Mouse (Mus musculus) limb, embryonic 12.5 days (tissue): ENCODE measurements around the gene Naaa. TPM values are rescaled to one million over a fixed set of nuclear protein-coding genes. Genes with fewer than 3 reads are reported as not detected.
A peak's percentile ranks its signal among the peaks of the same experiment; 100 is the strongest.

Experiments used
- ATAC-seq: fragments of 200-750 bp; cut with Nextera tagmentation; 2 replicates; pipeline ENCODE4 v1.8.0; 2017; ENCODE audit warnings: low read depth, moderate TSS enrichment; ENCODE audit not compliant: insufficient number of reproducible peaks, insufficient read depth, low FRiP score, low TSS enrichment
- H3K27ac ChIP-seq: fragments of 300-500 bp; sonication (generic); 2 replicates; pipeline ENCODE4 v1.5.1; 2016; ENCODE audit warnings: mild to moderate bottlenecking, moderate library complexity
- H3K27me3 ChIP-seq: fragments of 300-500 bp; sonication (generic); 2 replicates; pipeline ENCODE4 v1.6.1; 2016; ENCODE audit warnings: mild to moderate bottlenecking, moderate library complexity
- H3K36me3 ChIP-seq: fragments of 300-500 bp; sonication (generic); 2 replicates; pipeline ENCODE4 v1.6.1; 2016; ENCODE audit warnings: mild to moderate bottlenecking, moderate library complexity
- H3K4me1 ChIP-seq: fragments of 300-500 bp; sonication (generic); replicated peaks from 2 replicates; pipeline ENCODE4 v1.6.1; 2016
- H3K4me2 ChIP-seq: fragments of 300-500 bp; sonication (generic); 2 replicates; pipeline ENCODE4 v1.6.1; 2016; ENCODE audit warnings: mild to moderate bottlenecking, moderate library complexity
- H3K4me3 ChIP-seq: fragments of 300-500 bp; sonication (generic); replicated peaks from 2 replicates; pipeline ENCODE4 v1.5.1; 2016; ENCODE audit warnings: mild to moderate bottlenecking
- H3K9ac ChIP-seq: fragments of 300-500 bp; sonication (generic); replicated peaks from 2 replicates; pipeline ENCODE4 v1.6.1; 2016; ENCODE audit warnings: mild to moderate bottlenecking, moderate library complexity
- H3K9me3 ChIP-seq: fragments of 300-500 bp; sonication (generic); 2 replicates; pipeline ENCODE4 v1.6.1; 2016; ENCODE audit warnings: mild to moderate bottlenecking, moderate library complexity
- WGBS: fragments of 180-500 bp; shearing (Covaris S2); methylation state at CpG from one replicate; pipeline ENCODE4 v1.1.7; 2016; 5-methylcytosine and 5-hydroxymethylcytosine counted together
- polyA plus RNA-seq: library from polyadenylated mRNA; unstranded; fragments of >200 nt; fragmentation: Nextera tagmentation; extraction: Ambion mirVana; gene quantifications from 2 replicates; pipeline ENCODE4 v1.2.1, GENCODE M21; 2016

Gene Naaa
- polyA plus RNA-seq, 1 experiment from 2014 or later = 4.8 TPM

DNA sequence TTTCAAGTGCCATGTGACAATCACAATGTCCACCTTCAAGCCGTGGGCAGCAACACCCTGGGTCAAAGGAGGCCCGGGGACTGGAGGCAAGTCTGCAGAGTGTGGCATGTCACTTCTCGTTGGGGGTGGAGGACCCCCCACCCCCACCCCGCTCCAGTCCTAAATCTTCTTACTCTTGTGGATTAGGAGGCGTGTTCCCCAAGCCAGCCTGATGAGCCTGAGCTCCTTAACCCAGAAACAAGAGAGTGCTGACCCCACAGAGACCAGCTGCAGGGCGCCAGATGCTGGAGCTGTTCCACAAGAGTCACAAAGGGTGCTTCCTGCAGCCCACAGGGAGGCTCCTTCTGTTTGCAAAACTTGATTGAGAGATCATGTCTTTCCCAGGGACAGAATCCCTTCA, 21.8 kb downstream of the Naaa start, which contains the start of gene Ppef2:
Gene Ppef2, minus strand, starts transcription at position 61 of the 400 bp plus-strand sequence.
- H3K9ac ChIP-seq = 0 out of 2 replicates have a peak within 1 kb of the TSS, but pooled peaks have one; percentile 23
- H3K4me2 ChIP-seq = no peak within 1 kb of the TSS
- WGBS = 11% methylated on average over 6 of the region's 6 CpGs
- H3K27me3 ChIP-seq = no peaks in the 10 kb centered on the region; the same call in 1 of the 2 replicates
- H3K4me3 ChIP-seq = no peak within 1 kb of the TSS
- no peak within 1 kb of the TSS for H3K27ac ChIP-seq
- H3K9me3 ChIP-seq = no peaks in the 10 kb centered on the region
- peaks cover 16% of the 10 kb centered on the region; the same call in 1 of the 2 replicates for H3K4me1 ChIP-seq
- no peaks in the 10 kb centered on the region for H3K36me3 ChIP-seq
- ATAC-seq = no peak

DNA sequence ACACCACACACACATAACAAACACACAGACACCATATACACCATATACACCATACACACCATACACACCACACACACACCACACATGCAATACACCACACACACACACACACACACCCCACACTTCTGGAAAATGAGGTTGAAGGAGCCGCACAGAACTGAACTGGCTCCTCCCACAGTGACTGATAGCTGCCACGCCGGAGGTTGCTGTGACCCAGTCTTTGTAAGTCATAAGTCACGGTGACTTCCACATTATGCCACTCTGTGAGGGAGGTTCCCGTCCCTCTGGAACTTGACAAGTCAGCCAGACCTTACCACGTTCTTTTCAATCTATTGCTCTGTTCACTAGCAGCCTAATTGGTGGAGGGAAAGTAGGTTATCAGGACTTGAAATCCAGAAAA, 23.5 kb downstream of the Naaa start:
- Histone ChIP-seq H3K36me3 (no peaks in the 10 kb centered on the region), H3K4me1 (peaks cover 16% of the 10 kb centered on the region; the same call in 1 of the 2 replicates), H3K9me3 (no peaks in the 10 kb centered on the region), H3K4me3 (no peak overlapping the region), H3K27me3 (no peaks in the 10 kb centered on the region; the same call in 1 of the 2 replicates), H3K4me2 (no peak overlapping the region), H3K9ac (no peak overlapping the region), H3K27ac (no peak overlapping the region)
- WGBS = 73% methylated on average over 6 of the region's 6 CpGs
- no peak for ATAC-seq

DNA sequence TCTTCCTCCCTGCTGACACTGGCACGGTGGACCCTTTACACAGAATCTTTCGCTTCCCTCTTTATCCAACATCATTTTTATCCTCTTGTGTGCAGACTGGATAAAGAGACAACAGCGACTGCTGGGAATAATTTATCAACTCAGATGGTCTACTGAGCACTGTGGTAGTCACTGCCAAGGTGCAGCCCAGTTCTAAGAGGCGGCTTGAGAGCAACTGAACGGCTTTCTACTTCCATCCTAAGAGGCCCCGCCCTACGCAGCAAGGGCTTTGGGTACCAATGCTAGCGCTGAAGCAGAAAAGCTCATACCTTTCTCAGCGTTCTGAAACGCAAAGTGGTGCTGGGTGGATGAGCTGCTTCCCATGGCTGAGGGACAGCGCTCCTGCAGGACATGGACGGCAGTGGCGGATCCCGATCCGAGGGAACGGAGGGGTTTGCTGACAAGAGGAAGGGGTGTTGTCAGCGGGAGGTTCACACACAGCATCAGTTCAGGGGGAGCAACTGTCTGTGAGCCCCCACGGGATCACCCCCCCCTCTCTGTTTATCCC, 25.1 kb downstream of the Naaa start:
- no peaks in the 10 kb centered on the region for H3K27me3 ChIP-seq
- H3K9ac ChIP-seq = no peak overlapping the region
- WGBS = 29% methylated on average over 18 of the region's 18 CpGs
- no peak overlapping the region for H3K27ac ChIP-seq
- H3K4me2 ChIP-seq = 0 out of 2 replicates have a peak overlapping the region, but pooled peaks have one; percentile 11
- H3K36me3 ChIP-seq = no peaks in the 10 kb centered on the region
- no peak for ATAC-seq
- no peak overlapping the region for H3K4me3 ChIP-seq
- H3K9me3 ChIP-seq = no peaks in the 10 kb centered on the region
- H3K4me1 ChIP-seq = peaks cover 16% of the 10 kb centered on the region; the same call in 1 of the 2 replicates

DNA sequence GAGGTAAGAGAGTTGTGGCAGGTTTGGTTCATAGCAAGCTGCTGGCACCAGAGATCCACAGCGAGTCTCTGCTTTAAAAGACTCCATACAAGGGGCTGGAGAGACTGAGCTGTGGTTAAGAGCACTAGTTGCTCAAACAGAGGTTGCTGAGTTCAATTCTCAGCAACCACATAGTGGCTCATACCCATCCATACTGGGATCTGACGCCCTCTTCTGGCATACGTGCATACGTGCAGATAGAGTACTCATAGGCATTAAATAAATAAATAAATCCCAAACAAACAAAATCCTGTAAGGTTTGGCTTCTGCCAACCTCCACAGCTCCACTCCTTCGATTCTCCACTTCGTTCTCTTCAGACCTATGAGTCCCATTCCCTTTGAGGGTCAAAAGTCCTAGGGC, 25.9 kb downstream of the Naaa start:
- WGBS = 95% methylated on average over 6 of the region's 6 CpGs
- Histone ChIP-seq H3K27ac (no peak overlapping the region), H3K27me3 (no peaks in the 10 kb centered on the region), H3K4me1 (peaks cover 10% of the 10 kb centered on the region; the same call in 1 of the 2 replicates), H3K9me3 (no peaks in the 10 kb centered on the region), H3K4me2 (no peak overlapping the region), H3K9ac (no peak overlapping the region), H3K36me3 (no peaks in the 10 kb centered on the region), H3K4me3 (no peak overlapping the region)
- no peak for ATAC-seq

DNA sequence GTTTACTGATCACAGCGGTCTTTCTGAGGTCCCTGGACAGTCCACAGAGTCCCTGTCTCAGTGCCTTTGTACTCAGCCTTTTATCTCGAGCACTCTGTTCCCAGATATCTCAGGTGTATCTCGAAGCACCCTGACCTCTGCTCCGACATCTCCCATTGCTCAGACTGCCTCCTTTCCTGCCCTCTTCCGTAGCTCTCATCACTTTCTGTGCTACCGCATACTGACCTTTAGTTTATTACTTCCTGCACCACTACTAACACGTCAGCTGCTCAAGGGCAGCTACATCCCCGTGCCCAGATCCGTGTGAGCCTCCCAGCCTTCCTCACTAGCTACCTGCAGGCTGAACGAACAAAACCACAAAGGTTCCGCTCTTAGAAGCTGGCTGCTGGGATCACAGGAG, 29.4 kb downstream of the Naaa start:
- Histone ChIP-seq H3K4me2 (no peak overlapping the region), H3K27me3 (no peaks in the 10 kb centered on the region), H3K27ac (no peak overlapping the region), H3K9ac (no peak overlapping the region), H3K9me3 (no peaks in the 10 kb centered on the region), H3K36me3 (no peaks in the 10 kb centered on the region), H3K4me3 (no peak overlapping the region), H3K4me1 (no peaks in the 10 kb centered on the region)
- 80% methylated on average over 11 of the region's 11 CpGs for WGBS
- ATAC-seq = no peak

- ATAC-seq = no peak
- 92% methylated on average over 9 of the region's 9 CpGs for WGBS
- H3K4me2 ChIP-seq = no peak overlapping the region
Observed at GRCm38 (mm10) chr5:92245483-92245882, 32.5 kb downstream of the Naaa start.

GRCm38 (mm10) chr5:92244900-92245299, 33.1 kb downstream of the Naaa start:
- WGBS = 100% methylated on average over 2 of the region's 2 CpGs
- Histone ChIP-seq H3K9ac (no peak overlapping the region), H3K9me3 (no peaks in the 10 kb centered on the region), H3K27ac (no peak overlapping the region), H3K36me3 (no peaks in the 10 kb centered on the region), H3K4me1 (no peaks in the 10 kb centered on the region), H3K27me3 (no peaks in the 10 kb centered on the region), H3K4me2 (no peak overlapping the region), H3K4me3 (no peak overlapping the region)
- no peak for ATAC-seq

More at GRCm38 (mm10) chr5:92245483-92245882, 32.5 kb downstream of the Naaa start:
- Histone ChIP-seq H3K9me3 (no peaks in the 10 kb centered on the region), H3K27ac (no peak overlapping the region), H3K27me3 (no peaks in the 10 kb centered on the region), H3K9ac (no peak overlapping the region), H3K4me3 (no peak overlapping the region), H3K4me1 (no peaks in the 10 kb centered on the region), H3K36me3 (no peaks in the 10 kb centered on the region)

DNA sequence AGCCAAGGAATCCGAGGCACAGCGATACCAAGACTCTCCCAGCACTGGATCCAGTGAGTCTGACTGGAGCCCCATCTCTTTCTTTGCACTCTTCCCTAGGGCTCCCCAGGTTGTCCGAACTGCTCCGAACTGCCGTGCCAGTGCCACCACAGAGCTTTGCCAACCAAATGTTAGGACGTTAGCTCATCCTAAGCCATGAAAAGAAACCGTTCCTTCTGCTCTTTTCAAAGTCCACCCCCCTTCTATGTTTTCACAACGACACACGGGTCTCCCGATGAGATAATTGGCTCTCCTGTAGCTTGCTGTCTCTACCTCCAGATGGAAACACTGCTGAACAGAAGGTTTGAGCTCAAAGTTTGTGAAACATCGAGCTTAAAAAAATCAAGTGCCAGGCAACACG, 37.2 kb downstream of the Naaa start:
- H3K9me3 ChIP-seq = no peaks in the 10 kb centered on the region
- no peaks in the 10 kb centered on the region for H3K36me3 ChIP-seq
- no peaks in the 10 kb centered on the region for H3K27me3 ChIP-seq
- no peak overlapping the region for H3K27ac ChIP-seq
- no peak overlapping the region for H3K9ac ChIP-seq
- no peak overlapping the region for H3K4me3 ChIP-seq
- 93% methylated on average over 12 of the region's 12 CpGs for WGBS
- no peaks in the 10 kb centered on the region for H3K4me1 ChIP-seq
- ATAC-seq = no peak
- H3K4me2 ChIP-seq = no peak overlapping the region

- 52% methylated on average over 29 of the region's 29 CpGs for WGBS
Observed at GRCm38 (mm10) chr5:92239333-92240232, 38.4 kb downstream of the Naaa start.

GRCm38 (mm10) chr5:92234939-92235557, 42.9 kb downstream of the Naaa start:
- WGBS = 57% methylated on average over 5 of the region's 5 CpGs
- H3K4me2 ChIP-seq = no peak overlapping the region
- no peaks in the 10 kb centered on the region for H3K9me3 ChIP-seq
- no peak overlapping the region for H3K4me3 ChIP-seq
- H3K27ac ChIP-seq = no peak overlapping the region
- no peak overlapping the region for H3K9ac ChIP-seq
- H3K4me1 ChIP-seq = no peaks in the 10 kb centered on the region
- H3K27me3 ChIP-seq = no peaks in the 10 kb centered on the region
- H3K36me3 ChIP-seq = no peaks in the 10 kb centered on the region
- ATAC-seq = no peak

More at GRCm38 (mm10) chr5:92239333-92240232, 38.4 kb downstream of the Naaa start:
- Histone ChIP-seq H3K36me3 (no peaks in the 10 kb centered on the region), H3K9me3 (no peaks in the 10 kb centered on the region), H3K4me1 (no peaks in the 10 kb centered on the region), H3K27me3 (no peaks in the 10 kb centered on the region), H3K9ac (no peak overlapping the region), H3K4me3 (no peak overlapping the region), H3K27ac (no peak overlapping the region), H3K4me2 (no peak overlapping the region; the same call in 1 of the 2 replicates)
- ATAC-seq = peak; percentile 29; the same call in 1 of the 2 replicates

GRCm38 (mm10) chr5:92233366-92233765, 44.6 kb downstream of the Naaa start:
- H3K27me3 ChIP-seq = no peaks in the 10 kb centered on the region
- no peaks in the 10 kb centered on the region for H3K36me3 ChIP-seq
- no peak overlapping the region for H3K9ac ChIP-seq
- no peaks in the 10 kb centered on the region for H3K9me3 ChIP-seq
- whole genome bisulfite sequencing = 86% methylated on average over 4 of the region's 4 CpGs
- no peak overlapping the region for H3K4me2 ChIP-seq
- H3K4me3 ChIP-seq = no peak overlapping the region
- H3K4me1 ChIP-seq = no peaks in the 10 kb centered on the region
- no peak overlapping the region for H3K27ac ChIP-seq
- ATAC-seq = no peak
